Mouse (Mus musculus) neural tube, embryonic 14.5 days (tissue): ENCODE data around the gene Grid2. TPM values are rescaled to one million over a fixed set of nuclear protein-coding genes. Genes with fewer than 3 reads are reported as not detected.

Experiments used
- ATAC-seq: fragments of 200-750 bp; cut with Nextera tagmentation; 2 replicates; pipeline ENCODE4 v1.8.0; 2017; ENCODE audit warnings: low read depth, mild to moderate bottlenecking, moderate TSS enrichment, moderate library complexity
- H3K27ac ChIP-seq: fragments of 300-500 bp; sonication (generic); 2 replicates; pipeline ENCODE4 v1.5.1; 2014; ENCODE audit warnings: low read depth, mild to moderate bottlenecking, control low read depth, low read length, moderate library complexity, mixed read lengths
- H3K27me3 ChIP-seq: fragments of 300-500 bp; sonication (generic); 2 replicates; pipeline ENCODE4 v1.6.1; 2014; ENCODE audit warnings: low read length; ENCODE audit not compliant: control insufficient read depth, insufficient read depth
- H3K36me3 ChIP-seq: fragments of 300-500 bp; sonication (generic); 2 replicates; pipeline ENCODE4 v1.6.1; 2014; ENCODE audit warnings: low read length, mixed read lengths; ENCODE audit not compliant: control insufficient read depth, insufficient read depth
- H3K4me1 ChIP-seq: fragments of 300-500 bp; sonication (generic); 2 replicates; pipeline ENCODE4 v1.6.1; 2014; ENCODE audit warnings: low read length; ENCODE audit not compliant: control insufficient read depth, insufficient read depth
- H3K4me2 ChIP-seq: fragments of 300-500 bp; sonication (generic); 2 replicates; pipeline ENCODE4 v1.6.1; 2014; ENCODE audit warnings: mild to moderate bottlenecking, low read depth, low read length, control low read depth
- H3K4me3 ChIP-seq: fragments of 300-500 bp; sonication (generic); 2 replicates; pipeline ENCODE4 v1.5.1; 2014; ENCODE audit warnings: low read depth, low read length, control low read depth, mixed read lengths
- H3K9ac ChIP-seq: fragments of 300-500 bp; sonication (generic); replicated peaks from 2 replicates; pipeline ENCODE4 v1.6.1; 2014; ENCODE audit warnings: low read depth, mild to moderate bottlenecking, control low read depth, low read length, mixed read lengths
- H3K9me3 ChIP-seq: fragments of 300-500 bp; sonication (generic); 2 replicates; pipeline ENCODE4 v1.6.1; 2016; ENCODE audit warnings: low read length; ENCODE audit not compliant: control insufficient read depth
- WGBS: fragments of 180-500 bp; shearing (Covaris S2); extraction: QIAGEN DNeasy Blood & Tissue Kit; methylation state at CpG from one replicate; pipeline ENCODE4 v1.1.7; 2014; 5-methylcytosine and 5-hydroxymethylcytosine counted together
- polyA plus RNA-seq: library from polyadenylated mRNA; unstranded; fragments of >200 nt; fragmentation: Nextera tagmentation; extraction: Ambion mirVana; gene quantifications from 2 replicates; pipeline ENCODE4 v1.2.1, GENCODE M21; 2014

The Grid2 gene
- polyA plus RNA-seq, 1 experiment from 2014 or later: 25.1 TPM

DNA sequence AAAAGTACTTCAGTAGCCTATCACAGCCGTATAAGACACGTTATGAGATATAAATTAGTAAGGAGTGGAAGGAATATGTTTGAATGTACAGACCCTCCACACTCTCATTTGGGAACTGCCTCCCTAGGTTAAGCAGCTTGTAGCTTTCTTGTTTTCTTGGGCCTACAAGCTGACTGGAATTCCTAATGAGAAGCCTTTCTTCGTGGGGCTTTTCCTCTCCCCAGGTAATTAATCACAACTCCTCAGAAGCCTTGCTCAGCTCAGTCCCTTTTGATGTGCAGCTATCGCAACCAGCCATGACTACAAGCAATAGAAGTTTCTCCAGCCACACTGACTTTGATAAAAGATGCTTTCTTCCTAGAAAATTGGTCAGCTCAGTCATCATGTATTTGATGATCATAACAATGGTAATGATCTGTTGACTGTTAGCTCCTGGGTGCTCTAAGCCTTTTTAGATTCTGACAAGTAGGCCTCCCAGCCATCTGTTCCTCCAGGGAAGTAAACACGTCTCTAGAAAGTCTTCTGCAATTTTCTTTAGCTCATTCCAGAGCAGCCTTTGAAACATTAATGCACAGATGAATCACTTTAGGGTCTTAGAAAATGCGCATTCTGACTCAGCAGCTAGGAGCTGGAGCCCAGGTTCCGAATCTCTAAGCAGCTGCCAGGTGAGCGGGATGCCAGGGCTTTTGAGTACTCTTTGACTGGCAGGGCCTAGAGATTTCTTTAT, 946.9 kb downstream of the Grid2 start:
- no peak overlapping the region for H3K27ac ChIP-seq
- 22% methylated on average over 8 of the region's 8 CpGs for WGBS
- no peak overlapping the region for H3K4me3 ChIP-seq
- peak; percentile 41; the same call in 1 of the 2 replicates for ATAC-seq
- no peak overlapping the region for H3K9ac ChIP-seq
- no peaks in the 10 kb centered on the region for H3K36me3 ChIP-seq
- H3K4me1 ChIP-seq: no peaks in the 10 kb centered on the region
- H3K9me3 ChIP-seq: no peaks in the 10 kb centered on the region
- H3K4me2 ChIP-seq: no peak overlapping the region
- no peaks in the 10 kb centered on the region for H3K27me3 ChIP-seq

DNA sequence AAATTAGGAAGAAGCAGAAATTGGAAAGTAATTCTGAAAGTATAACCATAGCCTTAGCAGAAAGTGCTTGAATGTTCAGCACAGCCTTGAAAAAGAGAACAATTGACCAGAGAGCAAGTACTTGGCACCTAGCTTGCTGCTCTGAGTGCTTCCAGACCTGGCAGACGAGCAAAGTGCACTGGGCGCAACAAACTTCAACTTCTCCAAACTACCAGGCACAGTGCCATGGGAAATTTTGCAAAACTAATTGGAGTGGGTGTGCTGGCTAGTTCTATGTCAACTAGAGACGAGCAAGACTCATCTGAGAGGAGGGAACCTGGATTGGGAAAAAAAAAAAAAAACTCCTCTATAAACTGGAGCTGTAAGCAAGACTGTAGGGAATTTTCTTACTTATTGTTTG, 980.7 kb downstream of the Grid2 start:
- ATAC-seq: no peak
- WGBS: 73% methylated on average over 3 of the region's 3 CpGs
- no peaks in the 10 kb centered on the region for H3K4me1 ChIP-seq

DNA sequence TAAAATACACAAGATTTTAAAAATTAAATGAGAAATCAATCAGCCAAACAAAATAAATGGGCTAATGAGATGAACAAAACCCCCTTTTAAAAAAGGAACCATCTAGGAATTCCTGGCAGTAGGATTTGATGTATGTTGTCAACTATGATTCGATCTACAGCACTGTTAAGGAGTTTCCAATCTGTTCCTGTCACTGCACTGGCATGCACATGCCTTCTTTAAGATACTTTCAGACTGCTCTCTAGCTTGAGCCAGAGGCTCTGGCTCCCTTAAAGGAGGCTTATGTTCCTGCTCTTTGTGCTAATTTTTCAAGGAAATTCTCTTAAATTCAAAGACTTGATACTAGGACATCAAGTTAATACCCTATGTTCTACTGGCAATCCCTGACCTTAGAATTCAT, 984.9 kb downstream of the Grid2 start:
- H3K9me3 ChIP-seq: no peaks in the 10 kb centered on the region
- no peak overlapping the region for H3K9ac ChIP-seq
- H3K4me1 ChIP-seq: no peaks in the 10 kb centered on the region
- no peaks in the 10 kb centered on the region for H3K27me3 ChIP-seq
- H3K27ac ChIP-seq: no peak overlapping the region
- WGBS: 75% methylated on average over 1 of the region's 1 CpGs
- H3K4me2 ChIP-seq: no peak overlapping the region
- ATAC-seq: no peak
- no peaks in the 10 kb centered on the region for H3K36me3 ChIP-seq
- H3K4me3 ChIP-seq: no peak overlapping the region

More for the DNA sequence above, 980.7 kb downstream of the Grid2 start:
- Histone ChIP-seq H3K27me3 (no peaks in the 10 kb centered on the region), H3K4me2 (no peak overlapping the region), H3K9me3 (no peaks in the 10 kb centered on the region), H3K9ac (no peak overlapping the region), H3K4me3 (no peak overlapping the region), H3K27ac (no peak overlapping the region), H3K36me3 (no peaks in the 10 kb centered on the region)

DNA sequence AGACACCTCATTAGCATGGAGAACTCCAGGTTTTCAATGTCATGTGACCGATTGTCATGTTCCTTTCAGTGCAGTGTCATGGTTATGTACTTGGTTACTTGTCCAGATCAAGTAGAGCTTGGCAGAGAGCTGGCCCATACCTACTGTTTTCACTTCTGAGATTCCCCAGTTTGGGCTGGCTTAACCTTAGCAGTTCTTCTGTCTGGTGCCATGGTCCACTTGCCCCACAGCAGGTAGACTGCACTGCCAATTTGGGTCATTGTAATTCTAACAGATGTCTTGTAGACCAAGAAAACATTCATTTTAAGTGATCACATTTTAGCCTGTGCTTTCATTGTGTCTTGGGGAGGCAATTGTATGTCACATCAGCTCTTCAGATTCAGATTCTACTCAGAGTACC, 990.3 kb downstream of the Grid2 start:
- WGBS: 90% methylated on average over 1 of the region's 1 CpGs
- ATAC-seq: no peak
- H3K9me3 ChIP-seq: no peaks in the 10 kb centered on the region

DNA sequence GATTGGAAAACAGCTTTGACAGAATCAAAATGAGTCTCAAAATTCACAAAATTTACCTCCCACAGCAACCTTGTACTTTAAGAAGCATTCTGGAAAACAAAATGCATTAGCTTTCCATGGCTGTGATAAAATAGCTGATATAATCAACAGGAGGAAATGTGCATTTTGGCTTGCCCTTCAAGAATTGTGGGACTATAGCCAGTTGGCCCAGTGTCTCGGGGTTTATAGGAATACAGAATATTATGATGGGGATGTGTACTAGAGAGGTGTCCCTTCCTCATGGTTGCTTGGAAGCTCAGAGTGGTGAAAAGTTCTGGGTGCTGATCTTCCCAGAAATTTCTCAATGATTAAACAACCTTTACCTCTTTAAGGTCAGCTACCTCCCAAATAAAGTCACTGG, 995.4 kb downstream of the Grid2 start:
- WGBS: 90% methylated on average over 1 of the region's 1 CpGs
- Histone ChIP-seq H3K9ac (no peak overlapping the region), H3K27me3 (no peaks in the 10 kb centered on the region), H3K9me3 (no peaks in the 10 kb centered on the region), H3K4me3 (no peak overlapping the region), H3K36me3 (no peaks in the 10 kb centered on the region), H3K4me1 (no peaks in the 10 kb centered on the region), H3K4me2 (no peak overlapping the region), H3K27ac (no peak overlapping the region)
- ATAC-seq: no peak

More for the DNA sequence above, 990.3 kb downstream of the Grid2 start:
- Histone ChIP-seq H3K27me3 (no peaks in the 10 kb centered on the region), H3K9ac (no peak overlapping the region), H3K4me2 (no peak overlapping the region), H3K36me3 (no peaks in the 10 kb centered on the region), H3K4me1 (no peaks in the 10 kb centered on the region), H3K4me3 (no peak overlapping the region), H3K27ac (no peak overlapping the region)

DNA sequence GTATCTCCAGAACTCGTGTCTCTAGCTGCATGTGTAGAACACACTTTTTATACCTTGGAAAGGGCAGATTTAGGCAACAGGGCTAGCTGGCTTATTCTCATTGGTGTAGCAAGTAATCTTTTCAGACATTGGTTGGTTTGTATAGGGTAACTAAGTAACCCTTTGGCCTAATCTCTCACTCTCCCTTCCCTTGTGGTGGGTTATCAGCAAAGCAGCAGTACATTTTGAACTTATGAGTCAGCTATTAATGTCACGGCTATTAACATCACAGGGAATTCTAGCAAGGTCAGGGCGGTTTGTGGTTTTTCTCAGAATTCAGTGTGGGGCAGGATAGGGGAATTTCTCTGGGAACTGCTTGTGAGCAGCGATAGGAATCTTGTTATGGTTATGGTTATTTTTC, 1007.8 kb downstream of the Grid2 start:
- ATAC-seq: no peak
- Histone ChIP-seq H3K27me3 (no peaks in the 10 kb centered on the region), H3K4me3 (no peak overlapping the region), H3K4me1 (no peaks in the 10 kb centered on the region), H3K9me3 (no peaks in the 10 kb centered on the region), H3K4me2 (no peak overlapping the region), H3K36me3 (no peaks in the 10 kb centered on the region), H3K9ac (no peak overlapping the region), H3K27ac (no peak overlapping the region)
- 96% methylated on average over 4 of the region's 4 CpGs for WGBS

DNA sequence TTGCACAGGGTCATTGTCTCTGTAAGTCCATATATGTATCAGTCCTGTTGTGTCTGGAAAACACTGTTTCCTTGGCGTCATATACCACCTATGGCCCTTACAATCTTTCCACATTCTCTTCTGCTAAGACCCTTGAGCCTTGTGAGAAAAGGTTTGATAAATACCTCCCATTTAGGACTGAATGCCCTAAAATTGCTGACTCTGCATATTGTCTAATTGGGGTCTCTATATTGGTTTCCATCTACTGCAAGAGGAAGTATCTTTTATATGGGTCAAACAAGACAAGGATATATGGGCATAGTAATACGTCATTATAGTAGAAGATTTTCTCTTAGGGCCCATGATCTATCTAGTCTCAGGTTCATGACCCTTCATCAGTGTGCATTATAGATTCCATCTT, 1008.5 kb downstream of the Grid2 start:
- WGBS: 86% methylated on average over 2 of the region's 2 CpGs
- Histone ChIP-seq H3K36me3 (no peaks in the 10 kb centered on the region), H3K9me3 (no peaks in the 10 kb centered on the region), H3K27me3 (no peaks in the 10 kb centered on the region), H3K27ac (no peak overlapping the region), H3K4me3 (no peak overlapping the region), H3K4me1 (no peaks in the 10 kb centered on the region), H3K4me2 (no peak overlapping the region), H3K9ac (no peak overlapping the region)
- ATAC-seq: no peak

DNA sequence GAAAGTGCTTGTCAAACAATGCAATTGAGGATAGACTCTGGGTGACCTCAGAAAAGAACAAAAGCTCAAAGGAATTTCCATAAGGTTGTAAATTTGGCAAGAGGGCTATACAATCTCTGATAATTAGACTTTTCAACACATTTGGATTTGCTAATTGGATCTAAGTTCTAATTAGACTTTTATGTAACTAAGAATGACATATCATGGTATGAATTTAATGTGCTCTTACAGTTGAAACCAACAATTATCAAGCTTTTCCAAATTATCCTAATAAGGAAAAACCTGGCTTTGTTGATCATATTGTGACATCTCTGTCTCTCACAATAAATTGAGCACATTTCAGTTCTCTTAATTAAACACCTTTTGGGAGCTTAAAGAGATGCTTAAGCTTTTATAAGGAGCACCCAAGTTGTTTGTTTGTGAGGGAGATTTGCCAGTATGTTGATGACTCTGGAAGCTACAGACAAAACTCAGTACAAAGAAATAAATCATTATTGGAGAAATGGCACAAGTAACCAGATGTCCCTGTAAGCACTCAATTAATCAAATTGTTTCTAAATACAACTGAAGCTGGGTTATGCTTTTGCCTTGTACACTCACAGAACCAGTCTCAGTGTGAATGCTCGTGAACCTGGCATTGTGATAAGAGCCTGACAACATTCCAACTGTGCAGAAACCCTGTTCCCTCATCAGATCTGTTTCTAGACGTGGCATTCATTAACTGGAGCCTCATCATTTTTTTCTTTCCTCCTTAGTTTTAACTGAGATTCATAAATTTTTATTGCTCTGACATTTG, 1018.8 kb downstream of the Grid2 start:
- Histone ChIP-seq H3K27ac (no peak overlapping the region), H3K4me1 (no peaks in the 10 kb centered on the region), H3K4me2 (no peak overlapping the region), H3K9ac (no peak overlapping the region), H3K27me3 (no peaks in the 10 kb centered on the region), H3K36me3 (no peaks in the 10 kb centered on the region), H3K9me3 (no peaks in the 10 kb centered on the region), H3K4me3 (no peak overlapping the region)
- no peak for ATAC-seq
- 52% methylated on average over 2 of the region's 2 CpGs for WGBS

DNA sequence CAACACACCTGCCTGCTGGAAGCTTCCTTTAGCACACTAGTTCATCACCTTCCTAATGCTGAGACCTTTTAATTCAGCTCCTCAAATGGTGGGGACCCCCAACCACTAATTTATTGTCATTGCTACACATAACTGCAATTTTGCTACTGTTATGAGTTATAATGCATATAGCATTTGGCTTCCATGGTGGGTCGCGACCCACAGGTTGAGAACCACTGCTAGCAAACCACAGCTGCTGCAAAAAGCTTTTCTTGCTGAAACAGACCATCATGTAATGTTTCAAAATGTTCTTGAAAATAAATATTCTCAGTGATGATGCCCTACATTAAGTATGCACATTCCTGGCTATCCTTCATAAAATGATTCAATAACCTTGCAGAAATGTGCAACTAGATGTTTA, 1024.3 kb downstream of the Grid2 start:
- H3K4me1 ChIP-seq: no peaks in the 10 kb centered on the region
- H3K9ac ChIP-seq: no peak overlapping the region
- WGBS: 85% methylated on average over 2 of the region's 2 CpGs
- no peaks in the 10 kb centered on the region for H3K27me3 ChIP-seq
- H3K4me2 ChIP-seq: no peak overlapping the region
- H3K4me3 ChIP-seq: no peak overlapping the region
- H3K9me3 ChIP-seq: no peaks in the 10 kb centered on the region
- ATAC-seq: no peak
- H3K27ac ChIP-seq: no peak overlapping the region
- H3K36me3 ChIP-seq: no peaks in the 10 kb centered on the region
